Mouse (Mus musculus) forebrain, embryonic 15.5 days (tissue): Measurements from ENCODE around the gene Sgsh. TPM values are rescaled to one million over a fixed set of nuclear protein-coding genes. Genes with fewer than 3 reads are reported as not detected.
A peak's percentile ranks its signal among the peaks of the same experiment; 100 is the strongest.

Source experiments
- ATAC-seq: fragments of 200-750 bp; cut with Nextera tagmentation; replicated peaks from 2 replicates; pipeline ENCODE4 v1.8.0; 2017; ENCODE audit warnings: mild to moderate bottlenecking, moderate TSS enrichment, moderate library complexity
- H3K27ac ChIP-seq: fragments of 300-500 bp; sonication (generic); replicated peaks from 2 replicates; pipeline ENCODE4 v1.5.1; 2015; ENCODE audit warnings: mild to moderate bottlenecking, inconsistent platforms
- H3K27me3 ChIP-seq: fragments of 300-500 bp; sonication (generic); 2 replicates; pipeline ENCODE4 v1.6.1; 2015; ENCODE audit warnings: inconsistent platforms
- H3K36me3 ChIP-seq: fragments of 300-500 bp; sonication (generic); 2 replicates; pipeline ENCODE4 v1.6.1; 2015; ENCODE audit warnings: mild to moderate bottlenecking, inconsistent platforms
- H3K4me1 ChIP-seq: fragments of 300-500 bp; sonication (generic); 2 replicates; pipeline ENCODE4 v1.6.1; 2015; ENCODE audit warnings: inconsistent platforms
- H3K4me2 ChIP-seq: fragments of 300-500 bp; sonication (generic); replicated peaks from 2 replicates; pipeline ENCODE4 v1.6.1; 2015; ENCODE audit warnings: mild to moderate bottlenecking, inconsistent platforms
- H3K4me3 ChIP-seq: fragments of 300-500 bp; sonication (generic); 2 replicates; pipeline ENCODE4 v1.5.1; 2015; ENCODE audit warnings: mild to moderate bottlenecking, inconsistent platforms
- H3K9ac ChIP-seq: fragments of 300-500 bp; sonication (generic); replicated peaks from 2 replicates; pipeline ENCODE4 v1.6.1; 2015; ENCODE audit warnings: mild to moderate bottlenecking, inconsistent platforms
- H3K9me3 ChIP-seq: fragments of 300-500 bp; sonication (generic); 2 replicates; pipeline ENCODE4 v1.6.1; 2016; ENCODE audit warnings: inconsistent platforms
- WGBS: fragments of 180-500 bp; shearing (Covaris S2); methylation state at CpG from one replicate; pipeline ENCODE4 v1.1.7; 2015; ENCODE audit warnings: mixed read lengths; 5-methylcytosine and 5-hydroxymethylcytosine counted together
- polyA plus RNA-seq: library from polyadenylated mRNA; unstranded; fragments of >200 nt; fragmentation: Nextera tagmentation; extraction: Ambion mirVana; gene quantifications from 2 replicates; pipeline ENCODE4 v1.2.1, GENCODE M21; 2015

Gene Sgsh
- polyA plus RNA-seq, 1 experiment from 2014 or later = 3.0 TPM

GRCm38 (mm10) chr11:119362769-119363533 is 7.6 kb upstream of the Sgsh start:
- no peak overlapping the region for H3K9ac ChIP-seq
- no peaks in the 10 kb centered on the region for H3K36me3 ChIP-seq
- ATAC-seq = no peak
- no peaks in the 10 kb centered on the region for H3K9me3 ChIP-seq
- H3K27me3 ChIP-seq = no peaks in the 10 kb centered on the region
- no peak overlapping the region for H3K27ac ChIP-seq
- peaks cover 5% of the 10 kb centered on the region; the same call in 1 of the 2 replicates for H3K4me1 ChIP-seq
- peak overlapping the region; percentile 8 for H3K4me3 ChIP-seq
- peak overlapping the region; percentile 37 for H3K4me2 ChIP-seq
- WGBS = 14% methylated on average over 11 of the region's 11 CpGs

- H3K9me3 ChIP-seq = no peaks in the 10 kb centered on the region
- H3K27ac ChIP-seq = no peak overlapping the region
- WGBS = 91% methylated on average over 10 of the region's 10 CpGs
- H3K36me3 ChIP-seq = no peaks in the 10 kb centered on the region
- H3K4me2 ChIP-seq = no peak overlapping the region
- H3K4me3 ChIP-seq = no peak overlapping the region
- H3K4me1 ChIP-seq = peaks cover 21% of the 10 kb centered on the region
- no peak for ATAC-seq
- no peaks in the 10 kb centered on the region for H3K27me3 ChIP-seq
- no peak overlapping the region for H3K9ac ChIP-seq
These were observed 3.8 kb upstream of the Sgsh start for GRCm38 (mm10) chr11:119359089-119359488.

- Histone ChIP-seq H3K9ac (peak overlapping the region; percentile 59), H3K4me2 (peak overlapping the region; percentile 96), H3K4me1 (peaks cover 17% of the 10 kb centered on the region), H3K36me3 (no peaks in the 10 kb centered on the region), H3K27ac (peak overlapping the region; percentile 58; the same call in 1 of the 2 replicates), H3K27me3 (no peaks in the 10 kb centered on the region), H3K4me3 (peak overlapping the region; percentile 70), H3K9me3 (no peaks in the 10 kb centered on the region)
- 6% methylated on average over 23 of the region's 23 CpGs for WGBS
- no peak for ATAC-seq
These were observed 416 bp downstream of the Sgsh start for GRCm38 (mm10) chr11:119354798-119355442.

GRCm38 (mm10) chr11:119353946-119354345 is 1.4 kb downstream of the Sgsh start:
- WGBS = 76% methylated on average over 4 of the region's 4 CpGs
- Histone ChIP-seq H3K9ac (no peak overlapping the region), H3K4me1 (peaks cover 17% of the 10 kb centered on the region), H3K4me3 (no peak overlapping the region), H3K4me2 (no peak overlapping the region), H3K9me3 (no peaks in the 10 kb centered on the region), H3K27me3 (no peaks in the 10 kb centered on the region), H3K27ac (no peak overlapping the region), H3K36me3 (no peaks in the 10 kb centered on the region)
- no peak for ATAC-seq

GRCm38 (mm10) chr11:119352113-119352512 is 3.2 kb downstream of the Sgsh start:
- no peak for ATAC-seq
- Histone ChIP-seq H3K27me3 (no peaks in the 10 kb centered on the region), H3K9me3 (no peaks in the 10 kb centered on the region), H3K9ac (no peak overlapping the region), H3K27ac (no peak overlapping the region), H3K4me1 (peaks cover 17% of the 10 kb centered on the region), H3K36me3 (no peaks in the 10 kb centered on the region), H3K4me2 (no peak overlapping the region), H3K4me3 (no peak overlapping the region)
- WGBS = 84% methylated on average over 7 of the region's 7 CpGs

GRCm38 (mm10) chr11:119347125-119347524 is 8.2 kb downstream of the Sgsh start:
- Histone ChIP-seq H3K27ac (no peak overlapping the region), H3K27me3 (no peaks in the 10 kb centered on the region), H3K4me2 (no peak overlapping the region), H3K4me1 (no peaks in the 10 kb centered on the region), H3K9me3 (no peaks in the 10 kb centered on the region), H3K9ac (no peak overlapping the region), H3K4me3 (no peak overlapping the region), H3K36me3 (no peaks in the 10 kb centered on the region)
- 92% methylated on average over 4 of the region's 4 CpGs for WGBS
- ATAC-seq = no peak

GRCm38 (mm10) chr11:119344865-119345264 is 10.5 kb downstream of the Sgsh start:
- Histone ChIP-seq H3K36me3 (no peaks in the 10 kb centered on the region), H3K27ac (no peak overlapping the region), H3K4me1 (no peaks in the 10 kb centered on the region), H3K9ac (no peak overlapping the region), H3K4me3 (no peak overlapping the region), H3K9me3 (no peaks in the 10 kb centered on the region), H3K4me2 (no peak overlapping the region), H3K27me3 (no peaks in the 10 kb centered on the region)
- ATAC-seq = no peak
- 75% methylated on average over 6 of the region's 6 CpGs for WGBS

- no peak for ATAC-seq
- Histone ChIP-seq H3K27me3 (no peaks in the 10 kb centered on the region), H3K4me2 (no peak overlapping the region), H3K27ac (no peak overlapping the region), H3K4me3 (no peak overlapping the region), H3K4me1 (no peaks in the 10 kb centered on the region), H3K9ac (no peak overlapping the region), H3K36me3 (no peaks in the 10 kb centered on the region), H3K9me3 (no peaks in the 10 kb centered on the region)
- 92% methylated on average over 8 of the region's 8 CpGs for WGBS
These were observed 11.2 kb downstream of the Sgsh start for GRCm38 (mm10) chr11:119344178-119344577.

GRCm38 (mm10) chr11:119339637-119340036 is 15.7 kb downstream of the Sgsh start:
- 10% methylated on average over 5 of the region's 5 CpGs for WGBS

GRCm38 (mm10) chr11:119339179-119339578 is 16.2 kb downstream of the Sgsh start:
- Histone ChIP-seq H3K27ac (no peak overlapping the region), H3K9me3 (no peaks in the 10 kb centered on the region), H3K4me2 (no peak overlapping the region), H3K4me1 (no peaks in the 10 kb centered on the region), H3K36me3 (no peaks in the 10 kb centered on the region), H3K9ac (no peak overlapping the region), H3K27me3 (no peaks in the 10 kb centered on the region), H3K4me3 (no peak overlapping the region)
- no peak for ATAC-seq
- WGBS = 45% methylated on average over 5 of the region's 5 CpGs

More at GRCm38 (mm10) chr11:119339637-119340036, 15.7 kb downstream of the Sgsh start:
- Histone ChIP-seq H3K27me3 (no peaks in the 10 kb centered on the region), H3K4me3 (no peak overlapping the region), H3K4me1 (no peaks in the 10 kb centered on the region), H3K27ac (no peak overlapping the region), H3K9ac (no peak overlapping the region), H3K4me2 (no peak overlapping the region), H3K36me3 (no peaks in the 10 kb centered on the region), H3K9me3 (no peaks in the 10 kb centered on the region)
- ATAC-seq = no peak

- no peak for ATAC-seq
- no peak overlapping the region for H3K4me2 ChIP-seq
- no peaks in the 10 kb centered on the region for H3K36me3 ChIP-seq
- no peak overlapping the region for H3K9ac ChIP-seq
- no peak overlapping the region for H3K27ac ChIP-seq
- H3K27me3 ChIP-seq = no peaks in the 10 kb centered on the region
- 76% methylated on average over 10 of the region's 10 CpGs for WGBS
- H3K4me3 ChIP-seq = no peak overlapping the region
- no peaks in the 10 kb centered on the region for H3K9me3 ChIP-seq
- no peaks in the 10 kb centered on the region for H3K4me1 ChIP-seq
These were observed 16.9 kb downstream of the Sgsh start for GRCm38 (mm10) chr11:119338271-119339059.

- no peak overlapping the region for H3K4me3 ChIP-seq
- no peaks in the 10 kb centered on the region for H3K4me1 ChIP-seq
- no peaks in the 10 kb centered on the region for H3K27me3 ChIP-seq
- no peak overlapping the region for H3K4me2 ChIP-seq
- WGBS = 41% methylated on average over 3 of the region's 3 CpGs
- no peak overlapping the region for H3K9ac ChIP-seq
- H3K27ac ChIP-seq = no peak overlapping the region
- H3K36me3 ChIP-seq = no peaks in the 10 kb centered on the region
- no peak for ATAC-seq
- no peaks in the 10 kb centered on the region for H3K9me3 ChIP-seq
These were observed 23.4 kb downstream of the Sgsh start for GRCm38 (mm10) chr11:119331970-119332369.
